Comparison of ENCODE assay signal across 8 mouse cellular contexts in the genomic region with DNA sequence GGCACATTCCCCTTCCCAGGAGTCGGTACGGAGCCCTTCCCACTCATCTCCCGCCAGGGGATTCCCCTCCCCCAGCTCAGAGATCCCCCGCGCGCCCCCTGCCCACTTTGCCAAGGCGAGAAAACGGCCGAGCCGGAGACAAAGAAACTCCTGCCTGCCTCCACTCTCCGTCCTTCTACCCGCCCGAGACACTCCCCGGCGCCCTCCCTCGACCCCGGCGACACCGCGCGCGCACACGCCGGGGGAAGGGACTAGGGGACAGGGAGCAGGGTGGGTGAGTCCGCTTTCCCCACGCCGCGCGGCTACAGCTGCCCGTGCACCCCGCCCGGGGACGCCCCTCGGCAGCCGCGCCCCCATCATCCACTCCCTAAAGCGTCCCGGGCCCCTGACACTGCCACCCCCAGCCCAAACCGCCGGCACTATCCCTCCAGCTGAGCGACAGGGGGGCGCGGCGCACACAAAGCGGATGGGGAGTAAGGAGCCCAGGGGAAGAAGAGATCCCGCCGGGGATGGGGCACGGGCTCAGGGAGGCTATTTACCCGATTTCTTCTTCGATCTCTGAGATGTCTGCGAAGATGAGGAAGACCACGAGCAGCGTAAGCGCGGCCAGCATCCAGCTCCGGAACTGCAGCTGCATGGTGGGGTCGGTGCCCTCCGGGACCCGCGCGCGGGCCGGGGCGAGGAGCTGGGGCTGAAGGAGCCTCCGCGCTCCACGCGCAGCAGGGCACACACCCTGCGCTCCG. TPM values are rescaled to one million over a fixed set of nuclear protein-coding genes. Genes with fewer than 3 reads are reported as not detected.
DNase-seq lines count a peak whose midpoint lies in the region; ATAC-seq and TF ChIP-seq lines count a peak whose summit lies in the region.

No protein-coding gene starts in this region.

- H3K9me3 ChIP-seq in heart, postnatal 0 days (replicated peaks; ENCODE audit: control insufficient read depth, low read length) = no peaks in the 10 kb centered on the region
- no peaks in the 10 kb centered on the region for H3K9me3 ChIP-seq in liver, embryonic 14.5 days (ENCODE audit: control insufficient read depth, low read length)
- H3K9me3 ChIP-seq in stomach, embryonic 14.5 days (ENCODE audit: control insufficient read depth, low read depth, low read length) = no peaks in the 10 kb centered on the region

- under 1% methylated on average over 58 of the region's 70 CpGs for WGBS in heart, postnatal 0 days
- 1% methylated on average over 64 of the region's 70 CpGs for WGBS in liver, embryonic 14.5 days (ENCODE audit: insufficient replicate concordance)
- WGBS in stomach, embryonic 14.5 days = under 1% methylated on average over 63 of the region's 70 CpGs

- no peaks in the 10 kb centered on the region for H3K36me3 ChIP-seq in heart, postnatal 0 days (replicated peaks; ENCODE audit: control insufficient read depth, insufficient read depth, low read length)
- no peaks in the 10 kb centered on the region for H3K36me3 ChIP-seq in liver, embryonic 14.5 days (replicated peaks; ENCODE audit: control insufficient read depth, insufficient read depth, low read depth)
- H3K36me3 ChIP-seq in stomach, embryonic 14.5 days (ENCODE audit: control insufficient read depth, insufficient read depth, low read length) = no peaks in the 10 kb centered on the region

- peak; percentile 20 to 25 for DNase-seq in adrenal gland, adult 18-20 months (ENCODE audit: low spot score in 2 of 2)
- DNase-seq in adrenal gland, postnatal 4 days (ENCODE audit: low spot score in 2 of 2) = no peak
- DNase-seq in right cerebral cortex, postnatal 10 days (ENCODE audit: low spot score in 2 of 2) = peak; percentile 36 to 42
- no peak for DNase-seq in right cerebral cortex, postnatal 36 days (ENCODE audit: low spot score in 2 of 2)
- no peak for DNase-seq in heart, postnatal 0 days (ENCODE audit: low spot score)
- DNase-seq in liver, embryonic 14.5 days (ENCODE audit: low read depth in 3 of 3, low spot score in 3 of 3) = no peak

- peak overlapping the region; percentile 21; the same call in 1 of the 2 replicates for H3K9ac ChIP-seq in heart, postnatal 0 days (replicated peaks; ENCODE audit: low read depth, low read length)
- H3K9ac ChIP-seq in liver, embryonic 14.5 days (replicated peaks) = no peak overlapping the region
- peak overlapping the region; percentile 67 for H3K9ac ChIP-seq in stomach, embryonic 14.5 days (replicated peaks; ENCODE audit: low read depth, low read length)

- H3K27ac ChIP-seq in heart, postnatal 0 days (ENCODE audit: low read depth) = no peak overlapping the region
- no peak overlapping the region for H3K27ac ChIP-seq in liver, embryonic 14.5 days
- H3K27ac ChIP-seq in stomach, embryonic 14.5 days (ENCODE audit: low read length) = peak overlapping the region; percentile 72

- TF ChIP-seq EP300 in heart, postnatal 0 days (IDR thresholded peaks at IDR 0.05; ENCODE audit: low read depth) = no peak
- TF ChIP-seq EP300 in liver, embryonic 14.5 days (IDR thresholded peaks at IDR 0.05; ENCODE audit: low read depth) = no peak

- peaks cover 3% of the 10 kb centered on the region; the same call in 1 of the 2 replicates for H3K4me1 ChIP-seq in heart, postnatal 0 days (ENCODE audit: control insufficient read depth, insufficient read depth)
- no peaks in the 10 kb centered on the region for H3K4me1 ChIP-seq in liver, embryonic 14.5 days (replicated peaks; ENCODE audit: control insufficient read depth in 2 of 2, insufficient read depth in 2 of 2, low read length in 1 of 2)
- 0 out of 2 replicates have a peak, but pooled peaks cover 4% of the 10 kb centered on the region for H3K4me1 ChIP-seq in stomach, embryonic 14.5 days (ENCODE audit: control insufficient read depth, insufficient read depth, low read length)

- peak; percentile 36; the same call in 1 of the 2 replicates for ATAC-seq in heart, postnatal 0 days (ENCODE audit: insufficient read depth, low read depth)
- no peak for ATAC-seq in liver, embryonic 14.5 days (ENCODE audit: insufficient read depth)
- peak; percentile 30; the same call in 1 of the 2 replicates for ATAC-seq in stomach, embryonic 14.5 days (ENCODE audit: insufficient number of reproducible peaks, insufficient read depth, low FRiP score, low read depth)
- ATAC-seq in cerebellum, adult (ENCODE audit: insufficient number of reproducible peaks, low FRiP score, low TSS enrichment) = no peak

- no peak for TF ChIP-seq CTCF in heart, postnatal 0 days (IDR thresholded peaks at IDR 0.05; ENCODE audit: low read depth)
- TF ChIP-seq CTCF in liver, embryonic 14.5 days (IDR thresholded peaks at IDR 0.05; ENCODE audit: low read depth) = no peak

- H3K4me2 ChIP-seq in heart, postnatal 0 days (ENCODE audit: low read depth, low read length) = peak overlapping the region; percentile 95
- peak overlapping the region; percentile 49 for H3K4me2 ChIP-seq in liver, embryonic 14.5 days (ENCODE audit: low read depth)
- H3K4me2 ChIP-seq in stomach, embryonic 14.5 days (replicated peaks; ENCODE audit: low read depth, low read length) = peak overlapping the region; percentile 68

- peaks cover 47% of the 10 kb centered on the region for H3K27me3 ChIP-seq in heart, postnatal 0 days (ENCODE audit: control insufficient read depth, insufficient read depth, low read length)
- H3K27me3 ChIP-seq in liver, embryonic 14.5 days (ENCODE audit: control insufficient read depth, insufficient read depth, low read length) = peaks cover 35% of the 10 kb centered on the region
- H3K27me3 ChIP-seq in stomach, embryonic 14.5 days (ENCODE audit: control insufficient read depth, insufficient read depth, low read length) = 0 out of 2 replicates have a peak, but pooled peaks cover 3% of the 10 kb centered on the region

- H3K4me3 ChIP-seq in heart, postnatal 0 days (ENCODE audit: low read depth, low read length) = peak overlapping the region; percentile 65
- H3K4me3 ChIP-seq in liver, embryonic 14.5 days (ENCODE audit: insufficient read depth in 1 of 2, low read depth in 2 of 2, low read length in 2 of 2) = peak overlapping the region; percentile 27 to 34
- H3K4me3 ChIP-seq in stomach, embryonic 14.5 days (ENCODE audit: low read depth, low read length) = peak overlapping the region; percentile 91

RNA-seq across cellular contexts. Expression of a gene that starts 0.5 kb away (rescaled TPM):
- under 1 TPM; 0.43 to 0.67 TPM for total RNA-seq in adrenal gland, adult 18-20 months (2021)
- 1 to 10 TPM; 5.9 to 7.1 TPM for total RNA-seq in adrenal gland, postnatal 4 days (2021)
- total RNA-seq in heart, postnatal 0 days (2014; rRNA removed; ENCODE audit: low replicate concordance) = 0.31 and 7.3 TPM in 2 replicates
- polyA plus RNA-seq in heart, postnatal 0 days (2015; fragmentation: Nextera tagmentation; extraction: Ambion mirVana) = 0.62 and 0.66 TPM in 2 replicates
- polyA plus RNA-seq in liver, embryonic 14.5 days (2012; rRNA removed) = 0.04 and 0.10 TPM in 2 replicates
- polyA plus RNA-seq in liver, embryonic 14.5 days (2014; fragmentation: Nextera tagmentation; extraction: Ambion mirVana) = 0.03 and 0.06 TPM in 2 replicates
- 16.0 and 17.6 TPM in 2 replicates for polyA plus RNA-seq in stomach, embryonic 14.5 days (2014; fragmentation: Nextera tagmentation; extraction: Ambion mirVana)

Comparison
In these comparisons a context has a peak if more than half of its experiments do, and no peak if none do; other contexts are left out.
1. DNase-seq: peak in adrenal gland, adult 18-20 months (2 of 2) and right cerebral cortex, postnatal 10 days (2 of 2); none in adrenal gland, postnatal 4 days (0 of 2), right cerebral cortex, postnatal 36 days (0 of 2), heart, postnatal 0 days (single experiment) and liver, embryonic 14.5 days (0 of 3).
2. ATAC-seq: peak in heart, postnatal 0 days (single experiment) and stomach, embryonic 14.5 days (single experiment); none in liver, embryonic 14.5 days (single experiment) and cerebellum, adult (single experiment).
3. H3K4me3 ChIP-seq: peak in every context shown above with its lines; median percentile 91 in stomach, embryonic 14.5 days; 65 in heart, postnatal 0 days; 30 in liver, embryonic 14.5 days.
4. Peak in every context shown above with its lines, with median percentiles within 50 percentile points of each other: H3K4me2 ChIP-seq.